Mouse (Mus musculus): Measurements from ENCODE around the gene Amacr.

GRCm38 (mm10) chr15:11037711-11038110, 56.2 kb downstream of the Amacr start, which contains the start of gene Rxfp3:
- TF ChIP-seq CTCF (IDR thresholded peaks at IDR 0.05; ENCODE audit: low read depth, low read length) (no peak), GATA1 (IDR thresholded peaks at IDR 0.05; ENCODE audit: borderline replicate concordance, low read length) (no peak), TAL1 (conservative IDR thresholded peaks at IDR 0.05; ENCODE audit: low read depth, low read length) (no peak), POLR2AphosphoS5 (IDR thresholded peaks at IDR 0.05; ENCODE audit: insufficient replicate concordance, low read depth, low read length) (no peak)

All from G1E (cell line).